Mouse (Mus musculus) CH12.LX (cell line): ENCODE data around the gene Spi1. TPM values are rescaled to one million over a fixed set of nuclear protein-coding genes. Genes with fewer than 3 reads are reported as not detected.

Experiments used
- DNase-seq: peaks from one replicate; pipeline ENCODE4 v3.0.0-alpha.2; 2013; ENCODE audit errors: extremely low read depth
- H3K27ac ChIP-seq: 2 replicates; pipeline ENCODE4 v1.5.1; 2012; ENCODE audit warnings: low read depth, mild to moderate bottlenecking, control low read depth, moderate library complexity; ENCODE audit not compliant: insufficient read depth
- H3K27me3 ChIP-seq: replicated peaks from 2 replicates; pipeline ENCODE3; 2012; ENCODE audit warnings: inconsistent platforms
- H3K36me3 ChIP-seq, 2 experiments: replicated peaks in 1 of 2; 2 replicates each; pipeline versions ENCODE3 to v1.6.1; 2012; ENCODE audit warnings: inconsistent platforms in 1 of 2, low read length in 1 of 2, mild to moderate bottlenecking in 1 of 2, mixed read lengths in 1 of 2, moderate library complexity in 1 of 2; ENCODE audit not compliant: control insufficient read depth in 1 of 2, insufficient read depth in 1 of 2
- H3K4me1 ChIP-seq, 2 experiments: 2 replicates each; pipeline ENCODE4 v1.6.1; 2012; ENCODE audit warnings: inconsistent platforms in 1 of 2, moderate library complexity in 1 of 2; ENCODE audit not compliant: insufficient read depth in 2 of 2, control insufficient read depth in 1 of 2
- H3K4me2 ChIP-seq: 2 replicates; pipeline ENCODE4 v1.6.1; 2012; ENCODE audit warnings: low read depth, mild to moderate bottlenecking, control low read depth; ENCODE audit not compliant: poor library complexity, insufficient read depth, severe bottlenecking
- H3K4me3 ChIP-seq, 3 experiments: fragments of 150-350 bp in 1 of 3; sonication (generic) in 1 of 3; replicated peaks in 1 of 3; 2 replicates each; pipeline versions ENCODE3 to v1.5.1; 2011 to 2012; ENCODE audit warnings: low read depth in 2 of 3, low read length in 2 of 3, mild to moderate bottlenecking in 2 of 3, moderate library complexity in 2 of 3, control low read depth in 1 of 3, improper control_type of control experiment in 1 of 3, inconsistent platforms in 1 of 3, mixed read lengths in 1 of 3; ENCODE audit not compliant: poor library complexity in 1 of 3
- H3K79me2 ChIP-seq: replicated peaks from 2 replicates; pipeline ENCODE4 v1.6.1; 2012; ENCODE audit warnings: mild to moderate bottlenecking, moderate library complexity; ENCODE audit not compliant: control insufficient read depth, poor library complexity, insufficient read depth, severe bottlenecking; ENCODE audit errors: extremely low read depth
- H3K9ac ChIP-seq: 2 replicates; pipeline ENCODE4 v1.6.1; 2012; ENCODE audit warnings: low read depth, mild to moderate bottlenecking, control low read depth, moderate library complexity; ENCODE audit not compliant: insufficient read depth
- H3K9me3 ChIP-seq: replicated peaks from 2 replicates; pipeline ENCODE3; 2012; ENCODE audit warnings: low read length, inconsistent platforms, mixed read lengths
- CTCF ChIP-seq, 2 experiments: IDR thresholded peaks in 1 of 2; conservative IDR thresholded peaks in 1 of 2; 2 replicates each; pipeline ENCODE4 v1.5.1; 2011 to 2012; ENCODE audit warnings: low read depth in 2 of 2, low read length in 2 of 2, improper control_type of control experiment in 1 of 2, inconsistent platforms in 1 of 2, mild to moderate bottlenecking in 1 of 2, moderate library complexity in 1 of 2
- IRF4 ChIP-seq: IDR thresholded peaks from 2 replicates; pipeline ENCODE4 v1.6.1; 2014; ENCODE audit warnings: low read depth, mild to moderate bottlenecking, inconsistent platforms, low read length, improper control_type of control experiment
- JUN ChIP-seq: IDR thresholded peaks from 2 replicates; pipeline ENCODE4 v1.6.1; 2011; ENCODE audit warnings: low read depth, mild to moderate bottlenecking, low read length, improper control_type of control experiment, moderate library complexity; ENCODE audit not compliant: insufficient read depth
- JUND ChIP-seq: conservative IDR thresholded peaks from 2 replicates; pipeline ENCODE4 v1.6.1; 2011; ENCODE audit warnings: low read depth, low read length, improper control_type of control experiment
- KAT2A ChIP-seq: IDR thresholded peaks from 2 replicates; pipeline ENCODE4 v1.6.1; 2012; ENCODE audit warnings: low read length, improper control_type of control experiment, inconsistent platforms; ENCODE audit not compliant: insufficient replicate concordance
- MEF2A ChIP-seq: IDR thresholded peaks from 2 replicates; pipeline ENCODE4 v1.6.1; 2014; ENCODE audit warnings: low read depth, mild to moderate bottlenecking, inconsistent platforms, low read length, improper control_type of control experiment, borderline replicate concordance
- MYC ChIP-seq: IDR thresholded peaks from 2 replicates; pipeline ENCODE4 v1.6.1; 2011; ENCODE audit warnings: low read depth, mild to moderate bottlenecking, improper control_type of control experiment, low read length
- NELFE ChIP-seq: IDR thresholded peaks from 2 replicates; pipeline ENCODE4 v1.6.1; 2011; ENCODE audit warnings: low read depth, low read length, improper control_type of control experiment
- POLR2AphosphoS2 ChIP-seq: IDR thresholded peaks from 2 replicates; pipeline ENCODE4 v1.6.1; 2011; ENCODE audit warnings: low read depth, low read length, improper control_type of control experiment
- SMC3 ChIP-seq: IDR thresholded peaks from 2 replicates; pipeline ENCODE4 v1.6.1; 2011; ENCODE audit warnings: low read depth, low read length, improper control_type of control experiment
- TCF12 ChIP-seq: IDR thresholded peaks from 2 replicates; pipeline ENCODE4 v1.6.1; 2014; ENCODE audit warnings: low read depth, mild to moderate bottlenecking, inconsistent platforms, low read length, improper control_type of control experiment
- ZC3H11A ChIP-seq: IDR thresholded peaks from 2 replicates; pipeline ENCODE4 v1.6.1; 2012; ENCODE audit warnings: low read depth, mild to moderate bottlenecking, inconsistent platforms, low read length, improper control_type of control experiment
- ZKSCAN1 ChIP-seq: IDR thresholded peaks from 2 replicates; pipeline ENCODE4 v1.6.1; 2012; ENCODE audit warnings: low read depth, inconsistent platforms, low read length, improper control_type of control experiment, borderline replicate concordance
- dilution Hi-C: fragments of 300-500 bp; cut with MboI; formaldehyde crosslinking; loops from 2 replicates; pipeline ENCODE4 v1.14.3; 2020; ENCODE audit warnings: low sequenced_read_pairs; ENCODE audit not compliant: extremely low pct_unique_long_range_greater_than_20kb, extremely low pct_ligation_motif_present
- in situ Hi-C: fragments of 300-500 bp; cut with MboI; formaldehyde crosslinking; loops from 3 replicates; pipeline ENCODE4 v1.14.3; 2019; ENCODE audit warnings: low sequenced_read_pairs, low pct_ligation_motif_present, low pct_unique_long_range_greater_than_20kb, mixed read lengths
- polyA plus RNA-seq: library from polyadenylated mRNA; unstranded; fragments of >175 nt; gene quantifications from 2 replicates; pipeline ENCODE4 v1.2.1, GENCODE M21; 2012; ENCODE audit warnings: low read depth; ENCODE audit not compliant: insufficient read length
- total RNA-seq, 2 experiments: library from RNA; depleted of rRNA; stranded (reverse); fragments of 300-350 nt in 1 of 2; fragments of >200 nt in 1 of 2; gene quantifications; 2 replicates each; pipeline ENCODE4 v1.2.3; 2012 to 2014

Spi1 gene
- total and polyA plus RNA-seq, 3 experiments: 24.7 to 45.7 (median 42.6) TPM

DNA sequence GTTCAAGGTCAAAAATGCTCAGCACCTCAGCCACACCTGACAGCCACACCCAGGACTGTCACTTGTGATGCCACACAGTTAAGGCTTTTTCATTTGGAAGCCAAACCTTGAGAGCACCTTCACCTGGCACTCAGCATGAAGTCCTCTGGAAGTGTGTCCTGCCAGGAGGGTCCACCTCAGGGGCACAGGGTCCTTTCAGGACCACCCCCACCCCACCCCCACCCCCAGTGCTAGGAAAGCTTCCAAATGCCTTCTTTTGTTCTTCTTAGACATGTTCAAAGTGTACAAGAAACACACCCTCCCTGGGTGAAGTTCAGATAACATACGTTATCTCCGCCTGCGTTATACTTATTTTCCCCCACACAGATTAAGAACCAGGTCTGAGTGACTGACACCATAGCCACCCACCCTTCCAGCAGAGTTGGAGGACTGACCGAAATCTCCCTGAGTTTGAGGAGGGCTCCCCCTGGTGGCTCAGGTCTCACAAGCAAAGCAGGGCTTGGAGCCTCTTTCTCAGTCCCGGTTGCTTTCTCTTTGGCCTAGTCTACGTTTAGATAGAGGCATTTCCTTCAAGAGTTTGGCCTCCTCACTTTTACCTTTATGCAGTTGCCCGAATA lies 19.0 kb downstream of the Spi1 start:
- H3K4me2 ChIP-seq: no peak overlapping the region
- H3K36me3 ChIP-seq: peaks cover 51 to 74% of the 10 kb centered on the region in 2 experiments
- H3K9ac ChIP-seq: 0 out of 2 replicates have a peak overlapping the region, but pooled peaks have one; percentile 15
- DNase-seq: peak; percentile 89
- H3K9me3 ChIP-seq: no peaks in the 10 kb centered on the region
- no peaks in the 10 kb centered on the region for H3K27me3 ChIP-seq
- in situ Hi-C loops (no loop called here), dilution Hi-C loops (no loop called here)
- TF ChIP-seq TCF12 (0 out of 2 replicates have a peak, but pooled peaks have one; percentile 14), CTCF (conservative IDR thresholded peaks at IDR 0.05 in 1 of 2, IDR thresholded peaks at IDR 0.05 in 1 of 2; ENCODE audit: low read depth in 2 of 2, low read length in 2 of 2) (peak; percentile 76 to 99), MYC (peak; percentile 33; the same call in 1 of the 2 replicates), SMC3 (peak; percentile 99), NELFE (peak; percentile 36; the same call in 1 of the 2 replicates), JUND (no peak), MEF2A (0 out of 2 replicates have a peak, but pooled peaks have one; percentile 12), ZC3H11A (peak; percentile 85), IRF4 (peak; percentile 33; the same call in 1 of the 2 replicates), JUN (no peak), POLR2AphosphoS2 (no peak)
- H3K27ac ChIP-seq: no peak overlapping the region
- H3K4me3 ChIP-seq: no peak overlapping the region
- H3K4me1 ChIP-seq: peaks cover 10 to 40% of the 10 kb centered on the region in 2 experiments
- H3K79me2 ChIP-seq: peaks cover 25% of the 10 kb centered on the region

DNA sequence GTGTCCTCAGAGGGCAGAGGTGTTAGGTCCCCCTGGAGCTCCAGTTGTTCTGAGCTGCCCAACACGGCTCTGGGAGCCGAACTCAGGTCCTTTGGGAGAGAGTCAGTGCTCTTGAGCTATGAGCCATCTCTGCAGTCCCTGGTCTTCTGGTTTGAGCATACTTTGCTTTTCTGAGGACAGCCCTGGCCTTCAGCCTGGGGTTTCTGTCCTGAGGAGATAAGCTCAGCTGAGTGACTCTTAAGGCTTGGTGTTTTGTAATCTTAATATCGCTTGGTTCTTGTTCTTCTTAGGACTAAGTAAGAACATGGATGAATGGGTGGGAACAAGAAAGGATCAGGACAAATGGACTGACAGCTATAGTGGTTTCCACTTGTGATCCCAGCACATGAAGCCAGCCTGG lies 26.0 kb downstream of the Spi1 start:
- Histone ChIP-seq H3K4me3 (no peak overlapping the region), H3K4me2 (no peak overlapping the region), H3K36me3 (peaks cover 80 to 95% of the 10 kb centered on the region in 2 experiments), H3K79me2 (peaks cover 16% of the 10 kb centered on the region), H3K27me3 (no peaks in the 10 kb centered on the region), H3K9me3 (no peaks in the 10 kb centered on the region), H3K4me1 (0 out of 4 replicates have a peak, but pooled peaks cover 0 to 3% of the 10 kb centered on the region in 2 experiments), H3K27ac (no peak overlapping the region), H3K9ac (no peak overlapping the region)
- dilution Hi-C loops: no loop called here
- in situ Hi-C loops: no loop called here
- no peak for TF ChIP-seq IRF4
- no peak for TF ChIP-seq JUN
- no peak for TF ChIP-seq MYC
- TF ChIP-seq KAT2A: no peak
- no peak for TF ChIP-seq ZKSCAN1
- TF ChIP-seq CTCF (conservative IDR thresholded peaks at IDR 0.05 in 1 of 2, IDR thresholded peaks at IDR 0.05 in 1 of 2; ENCODE audit: low read depth in 2 of 2, low read length in 2 of 2): no peak
- TF ChIP-seq POLR2AphosphoS2: no peak
- no peak for DNase-seq
